Mouse (Mus musculus) midbrain, embryonic 16.5 days (tissue): Measurements from ENCODE around the gene Ermap. TPM values are rescaled to one million over a fixed set of nuclear protein-coding genes. Genes with fewer than 3 reads are reported as not detected.

Source experiments
- ATAC-seq: fragments of 200-750 bp; cut with Nextera tagmentation; 2 replicates; pipeline ENCODE4 v1.8.0; 2017; ENCODE audit warnings: moderate TSS enrichment
- H3K27ac ChIP-seq: fragments of 300-500 bp; sonication (generic); 2 replicates; pipeline ENCODE4 v1.5.1; 2014; ENCODE audit warnings: mild to moderate bottlenecking, low read length, mixed read lengths
- H3K27me3 ChIP-seq: fragments of 300-500 bp; sonication (generic); 2 replicates; pipeline ENCODE4 v1.6.1; 2014; ENCODE audit warnings: low read depth, low read length, mixed read lengths; ENCODE audit not compliant: control insufficient read depth, insufficient read depth
- H3K36me3 ChIP-seq: fragments of 300-500 bp; sonication (generic); 2 replicates; pipeline ENCODE4 v1.6.1; 2014; ENCODE audit warnings: mild to moderate bottlenecking, low read length, moderate library complexity, mixed read lengths; ENCODE audit not compliant: control insufficient read depth, insufficient read depth
- H3K4me1 ChIP-seq: fragments of 300-500 bp; sonication (generic); 2 replicates; pipeline ENCODE4 v1.6.1; 2014; ENCODE audit warnings: mild to moderate bottlenecking, low read length, mixed read lengths; ENCODE audit not compliant: control insufficient read depth, insufficient read depth
- H3K4me2 ChIP-seq: fragments of 300-500 bp; sonication (generic); 2 replicates; pipeline ENCODE4 v1.6.1; 2014; ENCODE audit warnings: mild to moderate bottlenecking, low read length, mixed read lengths
- H3K4me3 ChIP-seq: fragments of 300-500 bp; sonication (generic); 2 replicates; pipeline ENCODE4 v1.5.1; 2014; ENCODE audit warnings: low read depth, mild to moderate bottlenecking, low read length, moderate library complexity, mixed read lengths
- H3K9ac ChIP-seq: fragments of 300-500 bp; sonication (generic); 2 replicates; pipeline ENCODE4 v1.6.1; 2014; ENCODE audit warnings: low read depth, low read length, mixed read lengths
- H3K9me3 ChIP-seq: fragments of 300-500 bp; sonication (generic); replicated peaks from 2 replicates; pipeline ENCODE4 v1.6.1; 2014; ENCODE audit warnings: mild to moderate bottlenecking, low read length, mixed read lengths; ENCODE audit not compliant: control insufficient read depth, poor library complexity, severe bottlenecking
- WGBS: fragments of 180-500 bp; shearing (Covaris S2); extraction: QIAGEN DNeasy Blood & Tissue Kit; methylation state at CpG from one replicate; pipeline ENCODE4 v1.1.7; 2014; 5-methylcytosine and 5-hydroxymethylcytosine counted together
- polyA plus RNA-seq: library from polyadenylated mRNA; unstranded; fragments of >200 nt; fragmentation: Nextera tagmentation; extraction: Ambion mirVana; gene quantifications from 2 replicates; pipeline ENCODE4 v1.2.1, GENCODE M21; 2015

Ermap gene
- polyA plus RNA-seq, 1 experiment from 2014 or later, result 0.14 TPM

DNA sequence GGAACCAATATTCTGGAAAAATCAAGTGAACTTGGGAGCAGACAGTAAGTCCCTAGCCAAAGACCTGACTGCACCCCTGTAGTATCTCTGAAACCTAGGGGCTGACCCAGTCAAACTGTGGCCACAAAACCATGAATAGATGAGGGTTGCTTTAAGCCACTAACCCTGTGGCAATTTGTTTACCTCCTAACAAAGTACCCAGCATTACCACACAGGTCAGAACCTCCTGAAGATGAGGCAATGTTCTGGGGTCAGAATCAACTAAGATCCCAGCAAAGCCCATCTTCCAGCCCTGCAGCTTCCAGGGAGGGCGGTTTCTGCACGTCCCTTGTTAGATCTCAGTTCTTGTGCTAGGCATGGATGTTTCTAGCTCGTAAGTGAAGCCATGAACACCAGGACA lies 34.7 kb upstream of the Ermap start:
- Histone ChIP-seq H3K9ac (no peak overlapping the region), H3K27me3 (no peaks in the 10 kb centered on the region), H3K9me3 (no peaks in the 10 kb centered on the region), H3K4me1 (no peaks in the 10 kb centered on the region), H3K27ac (no peak overlapping the region), H3K36me3 (peaks cover 25% of the 10 kb centered on the region), H3K4me2 (no peak overlapping the region), H3K4me3 (no peak overlapping the region)
- ATAC-seq, result no peak
- WGBS, result 96% methylated on average over 3 of the region's 3 CpGs

DNA sequence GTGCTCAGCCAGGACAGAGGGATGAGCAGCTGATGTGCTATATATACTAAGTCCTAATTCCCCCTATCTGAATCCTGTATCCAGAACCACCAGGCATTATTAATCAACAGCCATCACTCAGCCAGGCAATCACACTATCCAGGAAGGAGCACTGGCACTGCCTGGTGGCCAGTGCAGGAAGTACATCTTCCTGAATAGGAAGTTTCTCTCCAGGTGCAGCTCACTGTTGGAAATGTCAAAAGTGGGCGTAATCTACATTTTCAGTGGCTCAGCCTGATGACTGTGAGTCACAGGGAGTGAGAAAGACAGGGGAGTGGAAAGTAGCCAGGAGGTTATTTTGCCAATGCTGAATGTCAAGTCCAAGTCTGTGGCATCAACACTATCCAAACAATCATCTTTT lies 33.9 kb upstream of the Ermap start:
- Histone ChIP-seq H3K27me3 (no peaks in the 10 kb centered on the region), H3K4me3 (no peak overlapping the region), H3K36me3 (peaks cover 25% of the 10 kb centered on the region), H3K4me1 (no peaks in the 10 kb centered on the region), H3K4me2 (no peak overlapping the region), H3K9me3 (no peaks in the 10 kb centered on the region), H3K27ac (no peak overlapping the region), H3K9ac (no peak overlapping the region)
- WGBS, result 82% methylated on average over 1 of the region's 1 CpGs
- ATAC-seq, result no peak

DNA sequence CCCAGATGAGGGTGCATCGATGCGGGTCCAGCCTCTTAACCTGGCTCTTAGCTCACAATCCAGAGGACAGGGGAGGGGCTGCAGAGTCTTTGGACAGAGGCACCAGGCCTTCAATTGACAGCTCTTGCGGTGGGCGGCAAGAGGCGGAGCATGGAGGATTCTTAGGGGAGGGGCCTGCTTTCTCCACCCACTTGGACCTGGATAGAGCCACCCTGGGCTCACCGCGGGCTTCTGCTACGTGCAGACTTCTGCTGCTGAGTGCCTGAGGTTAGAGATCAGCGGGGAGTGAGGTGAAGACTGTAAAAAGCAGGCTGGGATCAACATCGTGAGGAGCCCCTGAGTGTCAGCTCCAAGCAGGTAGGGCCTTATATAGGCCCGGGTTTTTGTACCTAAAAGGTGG lies 28.4 kb upstream of the Ermap start, which contains the start of gene Tmem269:
Tmem269 (minus strand) TSS at position 49 of the 400 bp plus-strand sequence.
- H3K27me3 ChIP-seq, result no peaks in the 10 kb centered on the region
- WGBS, result 8% methylated on average over 11 of the region's 11 CpGs
- H3K27ac ChIP-seq, result no peak within 1 kb of the TSS
- ATAC-seq, result no peak
- H3K4me2 ChIP-seq, result no peak within 1 kb of the TSS
- no peaks in the 10 kb centered on the region for H3K4me1 ChIP-seq
- no peaks in the 10 kb centered on the region for H3K9me3 ChIP-seq
- H3K9ac ChIP-seq, result no peak within 1 kb of the TSS
- H3K36me3 ChIP-seq, result no peaks in the 10 kb centered on the region
- H3K4me3 ChIP-seq, result no peak within 1 kb of the TSS

DNA sequence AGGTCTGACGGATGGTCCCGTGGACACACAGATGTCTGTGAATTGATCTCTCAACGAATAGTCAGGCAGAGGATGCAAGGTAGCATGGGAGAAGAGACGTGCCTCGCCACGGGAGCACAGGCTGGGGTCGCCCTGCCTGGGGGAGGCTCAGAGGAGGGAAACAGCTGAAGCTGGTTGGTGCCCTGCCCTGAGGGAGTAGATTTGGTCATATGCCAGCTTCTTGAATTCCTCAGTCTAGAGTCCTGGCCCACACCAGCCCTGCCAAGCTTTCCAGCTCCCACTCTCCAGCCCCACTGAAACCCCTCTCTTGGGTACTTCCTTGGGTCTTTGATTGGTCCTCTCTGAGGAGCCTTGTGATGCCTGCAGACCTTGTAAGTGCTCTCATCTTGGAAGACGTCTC lies 26.9 kb upstream of the Ermap start:
- ATAC-seq, result no peak
- no peak overlapping the region for H3K9ac ChIP-seq
- WGBS, result 76% methylated on average over 8 of the region's 8 CpGs

DNA sequence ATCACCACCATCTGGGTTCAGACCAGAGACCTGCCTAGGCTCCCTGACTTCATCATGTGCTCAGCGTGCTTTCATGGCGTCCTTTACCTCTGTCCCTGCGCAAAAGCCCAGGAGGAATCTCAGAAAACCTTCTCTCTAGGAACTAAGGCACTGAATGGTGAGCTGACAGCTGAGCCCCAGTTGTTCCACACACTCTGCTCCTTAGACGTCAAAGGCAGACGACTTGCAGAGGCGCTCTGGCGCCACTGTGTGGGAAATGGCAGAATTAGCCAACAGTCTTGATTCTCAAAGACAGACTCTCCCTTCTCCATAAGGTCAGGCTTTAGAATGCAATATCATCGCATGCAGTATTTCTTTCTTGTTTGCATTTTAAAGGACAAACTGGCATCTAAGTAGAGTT lies 14.9 kb upstream of the Ermap start:
- Histone ChIP-seq H3K27ac (no peak overlapping the region), H3K27me3 (no peaks in the 10 kb centered on the region), H3K36me3 (peaks cover 3% of the 10 kb centered on the region), H3K4me2 (no peak overlapping the region), H3K9ac (no peak overlapping the region), H3K4me1 (no peaks in the 10 kb centered on the region), H3K9me3 (no peaks in the 10 kb centered on the region), H3K4me3 (no peak overlapping the region)
- peak; percentile 72 for ATAC-seq
- WGBS, result 15% methylated on average over 8 of the region's 8 CpGs

More for the DNA sequence above, 26.9 kb upstream of the Ermap start:
- Histone ChIP-seq H3K27me3 (no peaks in the 10 kb centered on the region), H3K27ac (no peak overlapping the region), H3K4me3 (no peak overlapping the region), H3K36me3 (no peaks in the 10 kb centered on the region), H3K4me1 (no peaks in the 10 kb centered on the region), H3K9me3 (no peaks in the 10 kb centered on the region), H3K4me2 (no peak overlapping the region)

DNA sequence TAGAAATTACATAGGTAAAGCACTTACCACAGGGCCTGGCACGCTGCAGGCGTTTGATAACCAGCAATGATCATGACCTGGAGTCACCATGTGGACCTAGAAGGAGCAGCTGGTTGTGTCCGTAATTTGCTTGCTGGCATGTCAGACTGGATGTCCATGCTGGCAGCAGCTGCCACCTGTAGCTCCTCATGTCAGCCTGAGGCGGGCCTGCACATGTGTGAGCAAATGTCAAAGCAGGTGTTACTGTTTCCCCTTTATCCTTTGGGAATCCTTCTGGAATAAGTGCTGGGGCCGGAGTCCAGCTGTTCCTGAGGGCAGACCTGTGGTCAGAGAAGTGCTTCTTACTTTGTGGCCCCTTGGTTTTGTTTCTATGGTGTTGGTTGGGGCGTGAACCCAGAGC lies 8.3 kb upstream of the Ermap start:
- peak overlapping the region; percentile 64; the same call in 1 of the 2 replicates for H3K9ac ChIP-seq
- H3K4me2 ChIP-seq, result peak overlapping the region; percentile 76; the same call in 1 of the 2 replicates
- no peak overlapping the region for H3K4me3 ChIP-seq

DNA sequence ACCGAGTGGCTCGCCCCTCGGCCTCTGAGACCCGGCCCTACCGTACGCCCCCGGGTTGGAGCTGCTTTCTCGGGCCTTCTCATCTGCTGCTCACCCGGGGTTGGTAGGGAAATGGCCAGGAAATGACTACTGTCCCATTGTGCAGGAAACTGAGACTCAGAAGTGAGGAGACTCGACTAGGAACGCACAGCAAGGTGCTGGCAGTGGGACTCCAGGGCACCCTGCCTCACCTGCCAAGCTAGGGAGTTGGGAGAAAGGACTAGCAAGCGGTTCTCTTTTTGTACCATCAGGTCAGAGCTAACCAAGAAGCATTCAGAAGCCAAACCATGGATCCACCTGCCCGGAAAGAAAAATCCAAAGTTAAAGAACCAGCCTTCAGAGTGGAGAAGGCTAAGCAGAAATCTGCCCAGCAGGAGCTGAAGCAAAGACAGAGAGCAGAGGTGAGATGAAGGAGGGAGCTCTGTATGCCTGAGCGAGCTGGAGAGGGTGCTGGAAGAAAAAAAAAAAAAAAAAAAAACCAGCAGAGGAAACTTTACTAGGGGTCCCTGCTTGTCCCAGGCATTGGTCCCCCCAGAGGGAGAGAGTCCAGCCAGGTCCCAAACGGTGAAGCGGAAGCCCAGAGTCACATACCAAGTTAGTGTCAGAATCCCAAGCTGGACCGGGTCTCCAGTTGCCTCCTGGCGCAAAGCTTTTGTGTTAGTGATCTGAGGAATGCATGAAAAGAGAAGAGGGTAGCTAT lies 5.9 kb upstream of the Ermap start:
- peak overlapping the region; percentile 52 for H3K4me3 ChIP-seq
- H3K36me3 ChIP-seq, result peaks cover under 1% of the 10 kb centered on the region; the same call in 1 of the 2 replicates
- no peaks in the 10 kb centered on the region for H3K9me3 ChIP-seq
- no peaks in the 10 kb centered on the region for H3K27me3 ChIP-seq
- ATAC-seq, result peak; percentile 20
- 3% methylated on average over 18 of the region's 18 CpGs for WGBS
- peak overlapping the region; percentile 76 for H3K4me2 ChIP-seq
- peak overlapping the region; percentile 64 for H3K9ac ChIP-seq
- H3K4me1 ChIP-seq, result peaks cover 21% of the 10 kb centered on the region
- peak overlapping the region; percentile 86 for H3K27ac ChIP-seq

More for the DNA sequence above, 8.3 kb upstream of the Ermap start:
- 82% methylated on average over 6 of the region's 6 CpGs for WGBS
- H3K36me3 ChIP-seq, result peaks cover 3% of the 10 kb centered on the region
- H3K27ac ChIP-seq, result no peak overlapping the region
- H3K4me1 ChIP-seq, result peaks cover 21% of the 10 kb centered on the region
- ATAC-seq, result no peak
- H3K27me3 ChIP-seq, result no peaks in the 10 kb centered on the region
- no peaks in the 10 kb centered on the region for H3K9me3 ChIP-seq

DNA sequence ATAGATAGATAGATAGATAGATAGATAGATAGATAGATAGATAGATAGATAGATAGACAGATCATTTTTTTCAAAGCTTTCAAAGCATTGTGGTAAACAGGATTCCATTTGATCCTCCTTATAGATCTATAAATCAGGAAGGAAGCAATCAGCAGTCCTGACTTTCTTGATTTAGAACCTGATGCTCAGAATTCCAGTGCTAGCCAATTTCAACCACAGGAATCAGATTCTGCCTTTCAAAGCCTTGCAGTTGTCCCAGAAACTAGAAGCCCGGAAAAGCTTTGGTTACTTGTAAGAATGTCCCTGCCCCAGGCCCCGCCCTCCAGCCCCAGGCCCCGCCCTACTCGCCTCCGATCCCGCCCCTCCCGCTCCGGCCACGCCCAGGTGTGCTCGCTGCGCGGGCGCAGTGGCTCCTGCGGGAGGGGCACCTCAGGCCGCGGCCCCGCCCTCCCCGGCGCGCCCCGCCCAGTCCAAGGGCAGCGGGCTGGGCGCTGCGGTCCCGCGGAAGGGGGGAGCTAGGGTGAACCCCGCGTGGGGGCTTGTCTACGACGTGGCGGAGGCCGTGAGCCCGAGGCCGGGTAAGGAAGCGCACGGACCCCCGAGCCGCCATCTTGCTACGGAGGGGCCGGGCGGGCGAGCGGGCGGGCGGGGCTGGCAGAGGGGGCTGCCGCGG lies 5.2 kb upstream of the Ermap start, which contains the start of gene Svbp:
Svbp (plus strand) TSS at position 398 of the 673 bp plus-strand sequence.
- peak; percentile 88 for ATAC-seq
- WGBS, result under 1% methylated on average over 34 of the region's 47 CpGs
- peak within 1 kb of the TSS; percentile 64 for H3K9ac ChIP-seq
- no peaks in the 10 kb centered on the region for H3K27me3 ChIP-seq
- H3K36me3 ChIP-seq, result no peaks in the 10 kb centered on the region
- peak within 1 kb of the TSS; percentile 76 for H3K4me2 ChIP-seq
- H3K9me3 ChIP-seq, result no peaks in the 10 kb centered on the region
- peak within 1 kb of the TSS; percentile 86 for H3K27ac ChIP-seq
- peaks cover 21% of the 10 kb centered on the region for H3K4me1 ChIP-seq
- peak within 1 kb of the TSS; percentile 52 for H3K4me3 ChIP-seq

DNA sequence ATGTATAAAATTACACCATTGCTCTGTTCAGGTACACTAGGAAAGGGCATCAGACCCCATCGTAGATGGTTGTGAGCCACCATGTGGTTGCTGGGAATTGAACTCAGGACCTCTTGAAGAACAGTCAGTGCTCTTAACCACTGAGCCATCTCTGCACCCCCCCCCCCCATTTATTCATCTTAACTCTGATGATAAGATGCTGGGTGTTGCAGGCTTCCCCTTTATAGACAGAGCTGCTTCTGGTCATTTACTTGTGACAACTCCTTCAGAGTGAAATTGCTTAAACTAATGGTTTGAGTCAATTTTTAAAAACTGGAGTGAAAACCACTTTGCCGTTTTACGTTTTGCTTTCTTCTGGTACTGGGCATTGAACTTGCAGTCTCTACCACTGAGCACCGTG lies 2.9 kb upstream of the Ermap start:
- Histone ChIP-seq H3K9ac (no peak overlapping the region), H3K4me2 (no peak overlapping the region), H3K36me3 (no peaks in the 10 kb centered on the region), H3K27me3 (no peaks in the 10 kb centered on the region), H3K4me3 (no peak overlapping the region), H3K4me1 (peaks cover 13% of the 10 kb centered on the region), H3K9me3 (no peaks in the 10 kb centered on the region), H3K27ac (no peak overlapping the region)
- 83% methylated on average over 4 of the region's 4 CpGs for WGBS
- ATAC-seq, result no peak
